Mouse (Mus musculus) layer of hippocampus, adult 11-12 months (tissue): ENCODE results near the gene Dgki.
A peak's percentile ranks its signal among the peaks of the same experiment; 100 is the strongest.
"Not testable (repeated sequence)": the region's sequence is repeated elsewhere in the genome, so short reads cannot be mapped to it uniquely, and the experiment has no call there.

Source experiments
- DNase-seq: peaks from one replicate; pipeline ENCODE4 v3.0.0; 2022; ENCODE audit warnings: low spot score

The Dgki gene

GRCm38 (mm10) chr6:37147431-37148022, 152.5 kb downstream of the Dgki start:
- DNase-seq, result no peak

GRCm38 (mm10) chr6:37143867-37144163, 156.2 kb downstream of the Dgki start:
- no peak for DNase-seq

- DNase-seq, result no peak
Observed at GRCm38 (mm10) chr6:37142991-37143866, 156.8 kb downstream of the Dgki start.

GRCm38 (mm10) chr6:37138816-37139215, 161.2 kb downstream of the Dgki start:
- DNase-seq, result no peak

GRCm38 (mm10) chr6:37131257-37131656, 168.7 kb downstream of the Dgki start:
- no peak for DNase-seq

GRCm38 (mm10) chr6:37120417-37121154, 179.4 kb downstream of the Dgki start:
- no peak for DNase-seq

GRCm38 (mm10) chr6:37119205-37119604, 180.8 kb downstream of the Dgki start:
- DNase-seq, result peak; percentile 39

- DNase-seq, result no peak
Observed at GRCm38 (mm10) chr6:37113048-37113447, 186.9 kb downstream of the Dgki start.

GRCm38 (mm10) chr6:37106236-37106635, 193.7 kb downstream of the Dgki start:
- DNase-seq, result not testable (repeated sequence)

GRCm38 (mm10) chr6:37100413-37100812, 199.6 kb downstream of the Dgki start:
- no peak for DNase-seq

GRCm38 (mm10) chr6:37097356-37098155, 202.4 kb downstream of the Dgki start:
- DNase-seq, result peak; percentile 90

GRCm38 (mm10) chr6:37096840-37097305, 203.1 kb downstream of the Dgki start:
- DNase-seq, result no peak

GRCm38 (mm10) chr6:37089148-37090111, 210.6 kb downstream of the Dgki start:
- no peak for DNase-seq

- DNase-seq, result no peak
Observed at GRCm38 (mm10) chr6:37082990-37083389, 217.0 kb downstream of the Dgki start.

GRCm38 (mm10) chr6:37072401-37073016, 227.5 kb downstream of the Dgki start:
- no peak for DNase-seq

- no peak for DNase-seq
Observed at GRCm38 (mm10) chr6:37069836-37070600, 230.0 kb downstream of the Dgki start.

- DNase-seq, result no peak
Observed at GRCm38 (mm10) chr6:37068737-37069136, 231.2 kb downstream of the Dgki start.

- peak; percentile 39 for DNase-seq
Observed at GRCm38 (mm10) chr6:37067357-37067756, 232.6 kb downstream of the Dgki start.

GRCm38 (mm10) chr6:37064214-37064830, 235.7 kb downstream of the Dgki start:
- DNase-seq, result no peak
